Mouse (Mus musculus) cerebellum, adult 11 months (tissue): Measurements from ENCODE around the gene Unc93a2.
"Not testable (repeated sequence)": the region's sequence is repeated elsewhere in the genome, so short reads cannot be mapped to it uniquely, and the experiment has no call there.

ENCODE experiments used
- DNase-seq: peaks from one replicate; pipeline ENCODE4 v3.0.0; 2022

The Unc93a2 gene

GRCm38 (mm10) chr17:7369401-7369800, 15.9 kb downstream of the Unc93a2 start:
- not testable (repeated sequence) for DNase-seq

GRCm38 (mm10) chr17:7366676-7367374, 18.4 kb downstream of the Unc93a2 start:
- DNase-seq: not testable (repeated sequence)

- not testable (repeated sequence) for DNase-seq
These were observed 19.0 kb downstream of the Unc93a2 start for GRCm38 (mm10) chr17:7366265-7366664.

- not testable (repeated sequence) for DNase-seq
These were observed 19.6 kb downstream of the Unc93a2 start for GRCm38 (mm10) chr17:7365615-7366014.

GRCm38 (mm10) chr17:7360749-7361465, 24.4 kb downstream of the Unc93a2 start:
- peak; percentile 61 for DNase-seq

GRCm38 (mm10) chr17:7359806-7360205, 25.5 kb downstream of the Unc93a2 start:
- DNase-seq: not testable (repeated sequence)

GRCm38 (mm10) chr17:7352596-7352995, 32.7 kb downstream of the Unc93a2 start, which contains the start of gene Ttll2:
Gene Ttll2, minus strand, starts transcription at chr17:7352696.
- not testable (repeated sequence) for DNase-seq

GRCm38 (mm10) chr17:7348765-7349164, 36.5 kb downstream of the Unc93a2 start:
- DNase-seq: peak; percentile 3

- DNase-seq: not testable (repeated sequence)
These were observed 47.9 kb downstream of the Unc93a2 start for GRCm38 (mm10) chr17:7337381-7337780.

- DNase-seq: not testable (repeated sequence)
These were observed 52.5 kb downstream of the Unc93a2 start for GRCm38 (mm10) chr17:7332745-7333144.

GRCm38 (mm10) chr17:7326415-7326814, 58.8 kb downstream of the Unc93a2 start:
- not testable (repeated sequence) for DNase-seq

- DNase-seq: not testable (repeated sequence)
These were observed 60.9 kb downstream of the Unc93a2 start, which contains the start of gene Tcp10a for GRCm38 (mm10) chr17:7324346-7324745. Gene Tcp10a, plus strand, starts transcription at chr17:7324646.

GRCm38 (mm10) chr17:7319789-7320188, 65.5 kb downstream of the Unc93a2 start:
- DNase-seq: not testable (repeated sequence)

GRCm38 (mm10) chr17:7315693-7316382, 69.4 kb downstream of the Unc93a2 start:
- not testable (repeated sequence) for DNase-seq
